In the genomic region with DNA sequence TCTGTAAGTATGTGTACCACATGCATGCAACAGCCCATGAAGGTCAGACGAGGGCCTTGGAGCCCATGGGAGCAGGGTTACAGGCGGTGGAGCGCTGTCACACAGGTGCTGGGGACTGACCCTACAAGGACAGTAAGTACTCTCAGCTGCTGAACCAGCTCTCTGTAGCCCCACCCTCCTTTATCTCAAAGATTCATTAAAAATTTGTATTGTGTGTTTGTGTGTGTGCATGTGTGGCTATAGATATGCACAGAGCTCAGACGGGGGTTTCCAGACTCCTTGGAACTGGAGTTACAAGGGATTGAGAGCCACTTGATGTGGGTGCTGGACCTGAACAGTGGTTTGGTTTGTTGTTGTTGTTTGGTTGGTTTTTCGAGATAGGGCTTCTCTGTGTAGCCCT, we compare ENCODE assay signal across 23 mouse cellular contexts. TPM values are rescaled to one million over a fixed set of nuclear protein-coding genes. Genes with fewer than 3 reads are reported as not detected.
A peak's percentile ranks its signal among the peaks of the same experiment; 100 is the strongest.
DNase-seq lines count a peak whose midpoint lies in the region; ATAC-seq and TF ChIP-seq lines count a peak whose summit lies in the region.
"Had no signal": no experiment of that assay in that cellular context is flagged by ENCODE, and none has a peak within 500 bp of the region (broad histone marks: within the 10 kb centered on the region; RNA-seq: fewer than 3 reads in every experiment).

No protein-coding gene starts in this region.

- no peak overlapping the region for H3K4me2 ChIP-seq in liver, embryonic 13.5 days
- H3K4me2 ChIP-seq in liver, postnatal 0 days (ENCODE audit: low read depth, low read length) = no peak overlapping the region
- H3K4me2 ChIP-seq in hindbrain, embryonic 12.5 days (replicated peaks) = no peak overlapping the region
- H3K4me2 ChIP-seq: hindbrain, embryonic 14.5 days had no signal

- DNase-seq in liver, embryonic 13.5 days = peak; percentile 34
- DNase-seq in liver, postnatal 0 days = no peak
- DNase-seq in heart, postnatal 36 days = no peak
- no peak for DNase-seq in frontal cortex, postnatal 14 days (ENCODE audit: low spot score in 2 of 2)
- no peak for DNase-seq in left cerebral cortex, adult 8-10 months (ENCODE audit: low spot score in 2 of 2)
- DNase-seq: adrenal gland, postnatal 10 days; cerebellum, adult 18-20 months; cerebellum, adult 9-11 months; cerebellum, postnatal 36 days; gastrocnemius, postnatal 36 days; heart, adult 11 months; heart, postnatal 10 days had no signal

- TF ChIP-seq EP300 in liver, postnatal 0 days (IDR thresholded peaks at IDR 0.05; ENCODE audit: low read depth) = no peak

- no peak overlapping the region for H3K9ac ChIP-seq in liver, embryonic 13.5 days
- H3K9ac ChIP-seq in liver, postnatal 0 days (replicated peaks) = no peak overlapping the region
- H3K9ac ChIP-seq in hindbrain, embryonic 12.5 days = no peak overlapping the region
- H3K9ac ChIP-seq: hindbrain, embryonic 14.5 days had no signal

- H3K27ac ChIP-seq in liver, embryonic 13.5 days = peak overlapping the region; percentile 75
- H3K27ac ChIP-seq in liver, postnatal 0 days (ENCODE audit: low read depth) = no peak overlapping the region
- H3K27ac ChIP-seq in hindbrain, embryonic 12.5 days = no peak overlapping the region
- H3K27ac ChIP-seq: embryonic facial prominence, embryonic 10.5 days; heart, embryonic 10.5 days; hindbrain, embryonic 14.5 days had no signal

- intact Hi-C loops in heart, postnatal 36 days (cut with DNase I) = no loop called here

- 45% methylated on average over 5 of the region's 5 CpGs for WGBS in liver, embryonic 13.5 days (ENCODE audit: insufficient replicate concordance)
- 54% methylated on average over 5 of the region's 5 CpGs for WGBS in liver, postnatal 0 days (ENCODE audit: insufficient replicate concordance)
- 79% methylated on average over 5 of the region's 5 CpGs for WGBS in hindbrain, embryonic 12.5 days

- no peaks in the 10 kb centered on the region for H3K9me3 ChIP-seq in liver, embryonic 13.5 days (replicated peaks)
- H3K9me3 ChIP-seq in liver, postnatal 0 days (ENCODE audit: low read length) = no peaks in the 10 kb centered on the region
- H3K9me3 ChIP-seq in hindbrain, embryonic 12.5 days (replicated peaks) = no peaks in the 10 kb centered on the region
- H3K9me3 ChIP-seq: embryonic facial prominence, embryonic 10.5 days; heart, embryonic 10.5 days had no signal

- no peak overlapping the region for H3K4me3 ChIP-seq in liver, embryonic 13.5 days (replicated peaks)
- no peak overlapping the region for H3K4me3 ChIP-seq in liver, postnatal 0 days (ENCODE audit: low read depth, low read length)
- H3K4me3 ChIP-seq in hindbrain, embryonic 12.5 days = no peak overlapping the region
- H3K4me3 ChIP-seq: embryonic facial prominence, embryonic 10.5 days; heart, embryonic 10.5 days had no signal

- peaks cover 4% of the 10 kb centered on the region; the same call in 1 of the 2 replicates for H3K27me3 ChIP-seq in liver, embryonic 13.5 days
- H3K27me3 ChIP-seq in liver, postnatal 0 days (ENCODE audit: insufficient read depth, low read length) = no peaks in the 10 kb centered on the region
- H3K27me3 ChIP-seq in hindbrain, embryonic 12.5 days = no peaks in the 10 kb centered on the region

- no peak for TF ChIP-seq CTCF in liver, postnatal 0 days (IDR thresholded peaks at IDR 0.05; ENCODE audit: low read depth)

- H3K4me1 ChIP-seq in liver, embryonic 13.5 days (replicated peaks) = peaks cover 65% of the 10 kb centered on the region
- peaks cover 10% of the 10 kb centered on the region for H3K4me1 ChIP-seq in liver, postnatal 0 days (ENCODE audit: insufficient read depth)
- no peaks in the 10 kb centered on the region for H3K4me1 ChIP-seq in hindbrain, embryonic 12.5 days
- H3K4me1 ChIP-seq: embryonic facial prominence, embryonic 10.5 days had no signal

- peak; percentile 32; the same call in 1 of the 2 replicates for ATAC-seq in common myeloid progenitor, adult 5-6 weeks (replicated peaks; ENCODE audit: low read depth, poor library complexity, severe bottlenecking)
- peak; percentile 73 for ATAC-seq in liver, embryonic 13.5 days (ENCODE audit: low read depth)
- peak; percentile 68 for ATAC-seq in liver, postnatal 0 days
- no peak for ATAC-seq in hindbrain, embryonic 12.5 days (ENCODE audit: low FRiP score)
- ATAC-seq: forebrain, embryonic 14.5 days had no signal

- no peaks in the 10 kb centered on the region for H3K36me3 ChIP-seq in liver, embryonic 13.5 days
- H3K36me3 ChIP-seq in liver, postnatal 0 days (replicated peaks; ENCODE audit: insufficient read depth, low read length) = no peaks in the 10 kb centered on the region
- H3K36me3 ChIP-seq in hindbrain, embryonic 12.5 days = no peaks in the 10 kb centered on the region
- H3K36me3 ChIP-seq: embryonic facial prominence, embryonic 10.5 days; heart, embryonic 10.5 days had no signal

RNA-seq across cellular contexts. Expression of gene Aqp3, which starts 16.2 kb away (rescaled TPM):
- total RNA-seq in common myeloid progenitor, adult 5-6 weeks (2017) = not detected in 2 replicates
- 13.8 and 14.7 TPM in 2 replicates for polyA plus RNA-seq in liver, embryonic 13.5 days (2015; fragmentation: Nextera tagmentation; extraction: Ambion mirVana)
- polyA plus RNA-seq in liver, postnatal 0 days (2015; fragmentation: Nextera tagmentation; extraction: Ambion mirVana) = 7.3 and 10.7 TPM in 2 replicates
- 0.77 and 0.97 TPM in 2 replicates for polyA plus RNA-seq in hindbrain, embryonic 12.5 days (2016; fragmentation: Nextera tagmentation; extraction: Ambion mirVana)
- total RNA-seq in heart, postnatal 36 days (2021) = not detected
- total RNA-seq in left cerebral cortex, adult 8-10 months (2022) = not detected
- total RNA-seq: gastrocnemius, adult 8-10 months; gastrocnemius, postnatal 36 days; hematopoietic stem cell, adult 5-6 weeks had no signal
- polyA plus RNA-seq: forebrain, embryonic 14.5 days had no signal

RNA-seq across cellular contexts. Expression of gene Aqp7, which starts 33.8 kb away (rescaled TPM):
- not detected in 2 replicates for total RNA-seq in common myeloid progenitor, adult 5-6 weeks (2017)
- 1.2 and 1.4 TPM in 2 replicates for polyA plus RNA-seq in liver, embryonic 13.5 days (2015; fragmentation: Nextera tagmentation; extraction: Ambion mirVana)
- polyA plus RNA-seq in liver, postnatal 0 days (2015; fragmentation: Nextera tagmentation; extraction: Ambion mirVana) = 2.1 and 2.3 TPM in 2 replicates
- not detected in 2 replicates for polyA plus RNA-seq in hindbrain, embryonic 12.5 days (2016; fragmentation: Nextera tagmentation; extraction: Ambion mirVana)
- 10 to 100 TPM; 30.2 to 49.0 TPM for total RNA-seq in heart, postnatal 36 days (2021)
- not detected for total RNA-seq in left cerebral cortex, adult 8-10 months (2022)
- total RNA-seq: ES-E14; hematopoietic stem cell, adult 5-6 weeks had no signal
- polyA plus RNA-seq: brain, embryonic 14.5 days; embryonic facial prominence, embryonic 10.5 days; forebrain, embryonic 14.5 days; heart, embryonic 14.5 days; hindbrain, embryonic 14.5 days had no signal

RNA-seq across cellular contexts. Expression of gene Nol6, which starts 42.5 kb away (rescaled TPM):
- total RNA-seq in common myeloid progenitor, adult 5-6 weeks (2017) = 19.7 and 33.3 TPM in 2 replicates
- polyA plus RNA-seq in liver, embryonic 13.5 days (2015; fragmentation: Nextera tagmentation; extraction: Ambion mirVana) = 11.6 and 15.2 TPM in 2 replicates
- 4.3 and 4.7 TPM in 2 replicates for polyA plus RNA-seq in liver, postnatal 0 days (2015; fragmentation: Nextera tagmentation; extraction: Ambion mirVana)
- polyA plus RNA-seq in hindbrain, embryonic 12.5 days (2016; fragmentation: Nextera tagmentation; extraction: Ambion mirVana) = 29.0 and 33.6 TPM in 2 replicates
- 10 to 100 TPM; 14.8 to 15.8 TPM for total RNA-seq in heart, postnatal 36 days (2021)
- 10 to 100 TPM; 90.4 to 97.6 (median 95.2) TPM for total RNA-seq in left cerebral cortex, adult 8-10 months (2022)

RNA-seq across cellular contexts. Expression of gene Ube2r2, which starts 53.8 kb away (rescaled TPM):
- 34.3 and 36.5 TPM in 2 replicates for total RNA-seq in common myeloid progenitor, adult 5-6 weeks (2017)
- polyA plus RNA-seq in liver, embryonic 13.5 days (2015; fragmentation: Nextera tagmentation; extraction: Ambion mirVana) = 38.9 and 39.9 TPM in 2 replicates
- 39.4 and 43.9 TPM in 2 replicates for polyA plus RNA-seq in liver, postnatal 0 days (2015; fragmentation: Nextera tagmentation; extraction: Ambion mirVana)
- polyA plus RNA-seq in hindbrain, embryonic 12.5 days (2016; fragmentation: Nextera tagmentation; extraction: Ambion mirVana) = 101 and 113 TPM in 2 replicates
- 100 to 1,000 TPM; 136 to 137 TPM for total RNA-seq in heart, postnatal 36 days (2021)
- 100 to 1,000 TPM in 1 of 4 experiments, 10 to 100 TPM in 3; 85.5 to 101 (median 86.4) TPM for total RNA-seq in left cerebral cortex, adult 8-10 months (2022)

Comparison
In these comparisons a context has a peak if more than half of its experiments do, and no peak if none do; other contexts are left out.
1. RNA of gene Aqp7, which starts 33.8 kb away (total RNA-seq): 30.2 to 49.0 TPM in heart, postnatal 36 days; not detected in left cerebral cortex, adult 8-10 months and not detected in common myeloid progenitor, adult 5-6 weeks; every median in the first group is over 10 times any median in the second.